Mouse (Mus musculus) mouse trophoblast stem cell (cell line): ENCODE results near the gene Mmp12.
"Not testable (repeated sequence)": the region's sequence is repeated elsewhere in the genome, so short reads cannot be mapped to it uniquely, and the experiment has no call there.

ENCODE experiments used
- in situ Hi-C, 2 experiments: fragments of 300-500 bp; cut with MseI, MboI; formaldehyde crosslinking; loops; 2 replicates in 1 of 2; 3 replicates in 1 of 2; pipeline ENCODE4 v1.15.1; 2025

The Mmp12 gene

DNA sequence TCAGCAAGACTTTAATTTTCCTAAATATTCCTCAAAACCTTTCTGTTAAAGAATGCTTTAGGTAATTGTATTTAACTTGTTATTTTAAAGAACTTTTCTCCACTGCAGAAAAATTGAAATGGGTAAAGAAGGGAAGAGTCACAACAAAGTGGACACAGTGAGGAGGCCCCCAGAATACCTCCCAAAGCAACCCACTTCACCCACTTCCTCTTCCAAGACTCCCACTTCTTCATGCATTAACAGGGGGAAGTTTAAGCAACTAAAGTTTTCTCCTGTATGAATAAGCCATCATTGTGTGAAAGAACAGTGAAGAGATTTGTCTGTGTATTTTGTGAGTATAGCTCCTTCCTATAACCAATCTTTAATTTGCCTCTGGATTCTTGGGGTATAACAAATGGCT is at the start of gene Mmp12:
Gene Mmp12 (plus strand): TSS at position 275 of the 400 bp plus-strand sequence.
- in situ Hi-C loops: no loop called here

DNA sequence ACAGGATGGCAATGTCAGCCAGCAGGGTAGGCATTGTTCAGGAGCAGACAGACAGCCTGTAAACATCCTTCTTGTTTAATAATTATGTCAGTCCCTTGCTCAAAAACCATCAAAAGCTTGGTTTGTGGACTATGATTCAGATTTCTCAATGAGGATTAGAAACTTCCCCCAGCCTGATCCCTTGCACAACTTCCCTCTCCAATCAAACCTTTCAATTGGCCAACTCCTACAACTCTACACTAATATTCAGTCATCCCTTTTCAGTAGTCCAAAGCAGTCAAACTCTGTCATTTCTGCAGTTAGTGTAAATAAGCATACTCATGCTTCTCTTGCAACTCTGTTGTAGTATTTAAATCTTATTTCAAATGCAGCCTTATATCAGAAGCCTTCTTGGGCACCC is 12.3 kb upstream of the Mmp12 start:
- in situ Hi-C loops: no loop called here

DNA sequence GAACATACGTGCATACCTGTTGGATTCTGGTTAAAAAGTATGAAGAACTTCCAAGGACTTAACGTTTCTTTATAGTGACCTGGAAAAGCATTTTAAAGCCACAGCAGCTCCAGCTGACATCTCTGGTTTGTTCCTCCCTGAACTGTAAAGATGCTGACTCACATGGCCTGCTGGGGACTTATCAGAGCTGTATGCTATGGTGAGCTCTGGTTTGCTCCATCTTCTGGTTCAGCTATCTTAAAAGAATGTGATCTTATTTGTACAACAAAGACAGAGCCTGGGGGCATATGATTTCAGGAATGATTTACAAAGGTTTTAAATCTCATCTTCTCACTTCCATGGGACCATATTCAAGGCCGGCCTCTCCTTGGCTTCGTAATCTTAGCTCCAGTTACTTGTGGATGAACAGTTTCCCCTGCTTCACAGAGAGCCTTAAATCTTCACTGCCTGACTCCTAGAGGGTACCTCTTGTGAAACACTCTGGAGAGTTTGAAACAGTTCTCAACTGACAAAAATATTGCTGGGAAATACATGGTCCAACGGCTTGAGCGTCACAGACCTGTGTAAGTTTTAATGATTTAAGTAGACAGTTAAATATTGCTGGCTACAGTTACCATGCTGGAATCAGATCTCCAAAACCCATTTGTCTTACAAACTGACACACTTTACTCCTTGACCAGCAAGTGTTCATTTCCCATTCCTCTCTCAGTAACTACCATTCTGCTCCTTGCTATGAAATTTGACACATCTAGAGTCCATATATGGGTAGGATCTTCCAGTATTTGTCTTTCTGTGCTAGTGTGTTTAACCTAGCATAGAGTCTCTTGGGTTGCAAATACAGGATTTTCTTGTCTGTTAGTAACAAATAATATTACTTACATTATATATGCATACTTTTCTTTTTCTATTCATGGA is 8.2 kb upstream of the Mmp12 start:
- in situ Hi-C loops: no loop called here

DNA sequence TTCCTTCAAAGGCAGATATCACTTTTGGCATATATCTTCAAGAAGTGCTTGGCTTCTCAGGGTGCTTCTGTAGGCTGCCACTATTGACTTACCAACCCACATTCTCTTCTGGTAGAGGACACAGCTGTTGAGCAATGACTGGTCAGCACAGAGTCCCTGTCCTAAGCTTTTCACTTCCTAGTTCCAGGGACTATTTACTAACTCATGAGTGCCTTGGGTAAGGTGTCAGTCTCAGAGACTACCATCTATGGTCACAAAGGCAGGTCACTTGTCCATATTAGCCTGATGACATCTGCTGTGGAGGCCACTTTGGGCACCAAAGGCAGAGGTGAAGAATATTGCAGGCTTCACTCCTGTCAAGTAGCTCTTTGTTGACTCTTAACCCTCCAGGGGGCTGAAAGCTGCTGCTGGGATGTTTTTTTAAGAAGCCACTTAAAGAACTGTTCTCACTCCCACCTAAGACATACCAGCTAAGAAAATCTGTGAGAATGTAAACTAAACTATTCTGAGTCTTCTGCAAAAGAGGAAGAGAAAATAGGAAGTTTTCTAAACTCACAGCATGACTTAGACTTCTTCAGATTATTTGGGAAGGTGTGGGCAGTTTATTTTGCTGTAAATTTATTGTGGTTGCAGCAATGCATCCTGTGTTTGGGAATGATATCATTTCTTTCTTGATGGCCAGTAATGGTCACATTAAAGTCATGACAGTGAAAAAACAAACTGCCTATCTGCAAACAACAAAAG is 7.3 kb upstream of the Mmp12 start:
- in situ Hi-C loops: no loop called here

DNA sequence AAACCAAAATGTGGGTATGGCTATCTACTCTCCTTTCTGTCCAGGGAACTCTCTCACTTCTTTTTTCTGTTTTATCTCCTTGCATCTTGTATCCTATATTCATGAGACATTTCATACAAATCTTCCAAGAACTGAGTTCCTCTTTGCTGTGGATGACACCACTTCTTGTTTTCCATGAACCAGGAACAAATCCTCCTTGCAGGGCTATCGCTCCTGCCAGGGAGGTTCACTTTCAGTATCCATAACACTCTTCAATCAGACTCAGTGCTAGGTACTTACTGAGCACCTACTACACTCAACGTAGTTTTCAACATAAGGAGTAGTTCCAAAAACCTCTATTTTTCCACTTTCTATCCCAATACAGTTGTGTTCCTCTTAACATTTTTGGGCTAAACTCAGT is 1.3 kb downstream of the Mmp12 start:
- in situ Hi-C loops: no loop called here

DNA sequence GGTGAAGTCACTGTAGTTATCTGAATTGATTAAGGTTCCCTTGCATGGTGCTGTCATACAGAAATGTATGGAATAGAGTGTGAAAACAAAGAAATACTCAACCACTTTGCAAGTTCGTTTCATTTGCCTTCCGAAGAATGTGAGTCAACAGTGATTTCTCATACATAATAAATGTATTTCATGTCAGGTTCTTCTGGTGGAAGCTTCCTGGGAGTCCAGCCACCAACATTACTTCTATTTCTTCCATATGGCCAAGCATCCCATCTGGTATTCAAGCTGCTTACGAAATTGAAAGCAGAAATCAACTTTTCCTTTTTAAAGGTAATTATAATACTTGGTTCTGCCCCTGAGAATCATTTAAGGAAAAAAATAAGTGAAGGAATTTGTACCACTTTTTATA is 10.4 kb downstream of the Mmp12 start:
- in situ Hi-C loops: no loop called here

DNA sequence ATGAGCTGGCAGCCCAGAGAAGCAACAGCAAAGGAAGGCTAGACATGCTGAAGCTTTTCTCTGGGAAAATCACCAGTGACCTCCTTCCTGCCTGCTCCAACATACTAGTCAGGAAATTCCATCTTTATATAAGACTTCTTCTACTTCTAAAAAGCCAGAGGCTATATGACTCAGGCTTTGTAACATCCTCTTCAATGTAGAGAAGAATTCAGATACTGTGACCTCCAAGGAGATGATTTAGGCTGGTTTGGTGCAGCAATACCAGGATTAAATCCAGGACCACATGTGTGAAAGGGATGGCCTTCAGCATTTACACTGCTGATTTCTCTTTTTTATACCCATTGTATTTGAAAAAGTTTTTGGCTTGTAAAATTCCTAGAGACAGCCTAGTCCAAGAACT is 43.8 kb downstream of the Mmp12 start, which contains the start of gene Mmp1b:
Gene Mmp1b (minus strand): TSS at position 101 of the 400 bp plus-strand sequence.
- in situ Hi-C loops: no loop called here

DNA sequence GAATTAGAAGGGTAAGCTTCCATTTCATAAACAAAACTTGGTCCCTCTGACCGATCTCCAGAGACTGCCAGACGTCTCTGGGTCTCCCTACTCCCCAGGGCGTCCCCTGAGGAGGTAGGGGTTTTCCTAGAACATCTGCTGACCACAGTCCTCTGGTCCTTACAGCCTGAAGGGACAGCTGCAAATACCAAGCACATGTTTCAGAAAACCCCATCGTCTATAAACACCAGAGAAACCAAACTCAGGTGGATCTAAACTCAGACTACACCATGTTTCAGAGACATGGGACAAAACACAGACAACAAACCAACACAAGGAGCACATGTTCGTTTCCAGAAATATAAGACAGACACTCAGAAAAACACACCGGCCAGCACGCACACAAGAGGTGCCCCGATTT is 52.4 kb downstream of the Mmp12 start:
- in situ Hi-C loops: not testable (repeated sequence)
